Mouse (Mus musculus) layer of hippocampus, adult 11-12 months (tissue): Measurements from ENCODE around the gene Mdm2.
"Not testable (repeated sequence)": the region's sequence is repeated elsewhere in the genome, so short reads cannot be mapped to it uniquely, and the experiment has no call there.

Source experiments
- DNase-seq: peaks from one replicate; pipeline ENCODE4 v3.0.0; 2022; ENCODE audit warnings: low spot score

Mdm2 gene

GRCm38 (mm10) chr10:117712191-117712754, 1.7 kb upstream of the Mdm2 start:
- DNase-seq, result no peak

- DNase-seq, result no peak
These were observed 850 bp upstream of the Mdm2 start for GRCm38 (mm10) chr10:117711408-117711807.

GRCm38 (mm10) chr10:117709930-117710603, 491 bp downstream of the Mdm2 start:
- peak; percentile 69 for DNase-seq

GRCm38 (mm10) chr10:117709326-117709830, 1.2 kb downstream of the Mdm2 start:
- DNase-seq, result no peak

- DNase-seq, result no peak
These were observed 1.7 kb downstream of the Mdm2 start for GRCm38 (mm10) chr10:117708856-117709255.

GRCm38 (mm10) chr10:117708376-117708775, 2.2 kb downstream of the Mdm2 start:
- no peak for DNase-seq

GRCm38 (mm10) chr10:117707114-117707838, 3.3 kb downstream of the Mdm2 start:
- no peak for DNase-seq

GRCm38 (mm10) chr10:117706440-117706839, 4.1 kb downstream of the Mdm2 start:
- no peak for DNase-seq

- DNase-seq, result no peak
These were observed 4.8 kb downstream of the Mdm2 start for GRCm38 (mm10) chr10:117705806-117706205.

GRCm38 (mm10) chr10:117704964-117705335, 5.6 kb downstream of the Mdm2 start:
- DNase-seq, result no peak

GRCm38 (mm10) chr10:117704314-117704963, 6.1 kb downstream of the Mdm2 start:
- DNase-seq, result not testable (repeated sequence)

- DNase-seq, result no peak
These were observed 7.1 kb downstream of the Mdm2 start for GRCm38 (mm10) chr10:117703506-117703905.

- DNase-seq, result no peak
These were observed 8.3 kb downstream of the Mdm2 start for GRCm38 (mm10) chr10:117702024-117702833.

GRCm38 (mm10) chr10:117701034-117701829, 9.3 kb downstream of the Mdm2 start:
- DNase-seq, result no peak

GRCm38 (mm10) chr10:117700450-117700849, 10.1 kb downstream of the Mdm2 start:
- DNase-seq, result no peak

GRCm38 (mm10) chr10:117699914-117700313, 10.6 kb downstream of the Mdm2 start:
- DNase-seq, result no peak

GRCm38 (mm10) chr10:117698313-117699138, 12.0 kb downstream of the Mdm2 start:
- DNase-seq, result no peak

- no peak for DNase-seq
These were observed 12.9 kb downstream of the Mdm2 start for GRCm38 (mm10) chr10:117697561-117698115.

- no peak for DNase-seq
These were observed 13.6 kb downstream of the Mdm2 start for GRCm38 (mm10) chr10:117696827-117697560.
